Mouse (Mus musculus) kidney, postnatal 36 days (tissue): ENCODE results near the gene Col8a1.

Source experiments
- DNase-seq, 2 experiments: peaks; one replicate each; pipeline ENCODE4 v3.0.0; 2021 to 2022; ENCODE audit warnings: mixed read lengths in 2 of 2

Gene Col8a1

GRCm38 (mm10) chr16:57671637-57672036, 82.9 kb downstream of the Col8a1 start:
- DNase-seq = no peak

DNA sequence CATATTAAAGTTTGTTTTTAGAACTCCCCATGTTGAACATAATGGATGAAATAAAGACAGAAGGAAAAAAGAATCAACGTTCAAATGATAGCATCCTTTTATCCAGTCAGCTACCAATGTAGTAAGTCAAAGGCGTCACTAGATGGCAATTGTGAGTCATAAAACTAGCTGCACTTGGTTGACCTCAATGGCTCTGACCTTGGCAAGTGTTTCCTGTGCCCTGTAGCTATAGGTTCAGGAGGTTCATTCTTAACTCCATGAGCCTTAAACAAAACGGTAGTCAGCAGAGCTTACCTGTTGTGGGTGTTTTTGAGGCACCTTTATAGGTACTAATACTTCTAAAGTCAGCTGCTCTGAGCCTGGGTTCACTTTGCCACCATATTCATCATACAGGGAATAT, 85.2 kb downstream of the Col8a1 start:
- DNase-seq = peak; percentile 43 to 53

DNA sequence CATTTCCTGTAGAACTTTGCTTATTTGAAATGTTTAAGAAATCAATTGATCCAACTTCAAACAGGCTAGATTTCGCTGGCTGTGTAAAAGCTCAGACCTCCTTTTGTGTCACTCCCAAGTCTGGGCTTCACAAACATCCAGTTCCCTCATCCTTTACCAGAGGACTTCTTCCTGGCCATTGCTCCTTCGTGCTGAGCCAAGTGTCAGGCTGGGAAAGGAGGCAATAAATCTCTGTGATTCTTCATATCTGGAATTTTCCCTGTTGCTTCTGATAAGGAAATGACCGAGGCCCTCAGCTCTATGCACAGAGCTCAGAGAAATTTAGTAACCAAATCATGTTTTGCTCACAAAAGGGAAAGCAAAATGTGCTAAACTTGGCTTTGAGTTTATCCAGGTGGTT, 91.9 kb downstream of the Col8a1 start:
- DNase-seq = peak; percentile 11 to 20

GRCm38 (mm10) chr16:57649888-57650287, 104.6 kb downstream of the Col8a1 start:
- peak; percentile 61 to 66 for DNase-seq

DNA sequence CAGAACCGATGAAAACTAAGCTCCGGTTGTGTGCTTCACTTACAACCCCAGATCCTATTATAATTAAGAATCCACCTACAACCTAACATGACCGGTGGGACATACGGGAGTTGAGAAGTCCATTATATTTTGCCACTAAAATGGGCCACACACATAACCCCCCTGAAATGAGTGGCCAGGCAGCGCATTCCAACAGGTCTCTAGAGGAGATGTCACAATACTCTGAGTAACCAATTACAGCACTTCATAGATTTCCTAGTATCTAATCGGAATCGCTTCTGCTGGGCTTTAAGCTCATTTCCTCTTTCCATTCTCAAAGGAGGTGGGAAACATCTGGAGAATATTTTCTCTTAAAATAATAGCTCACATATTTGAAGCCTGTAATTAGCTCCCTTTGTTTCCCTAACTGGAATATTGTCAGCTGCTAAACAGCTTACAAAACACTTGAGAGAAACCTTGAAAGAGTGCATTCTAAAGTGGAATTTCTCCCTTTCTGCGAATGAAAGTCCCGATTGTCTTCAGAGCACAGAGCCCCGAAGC, 113.1 kb downstream of the Col8a1 start:
- no peak for DNase-seq

- DNase-seq = no peak
Measured at GRCm38 (mm10) chr16:57634766-57635165, 119.8 kb downstream of the Col8a1 start.

DNA sequence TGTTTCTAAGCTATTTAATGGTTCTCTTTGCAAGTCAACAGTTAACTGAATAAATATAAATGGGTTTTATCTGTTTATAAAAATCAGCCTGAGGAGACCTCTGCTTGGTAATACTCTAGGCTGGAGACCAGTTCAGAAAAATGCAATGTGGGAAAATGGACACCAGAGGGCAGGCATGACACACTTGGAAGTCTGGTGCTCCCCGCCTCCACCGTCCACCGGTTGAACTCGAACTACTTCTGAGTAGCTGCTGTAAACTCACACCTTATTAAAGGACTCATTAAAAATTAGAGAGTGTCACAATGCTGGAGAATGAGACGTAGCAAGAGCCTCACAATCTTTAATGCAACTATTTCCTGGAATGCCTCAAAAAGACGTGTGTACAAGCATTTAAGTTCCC, 120.3 kb downstream of the Col8a1 start:
- peak; percentile 73 to 87 for DNase-seq

GRCm38 (mm10) chr16:57611768-57612167, 142.8 kb downstream of the Col8a1 start:
- DNase-seq = peak; percentile 26 to 59

DNA sequence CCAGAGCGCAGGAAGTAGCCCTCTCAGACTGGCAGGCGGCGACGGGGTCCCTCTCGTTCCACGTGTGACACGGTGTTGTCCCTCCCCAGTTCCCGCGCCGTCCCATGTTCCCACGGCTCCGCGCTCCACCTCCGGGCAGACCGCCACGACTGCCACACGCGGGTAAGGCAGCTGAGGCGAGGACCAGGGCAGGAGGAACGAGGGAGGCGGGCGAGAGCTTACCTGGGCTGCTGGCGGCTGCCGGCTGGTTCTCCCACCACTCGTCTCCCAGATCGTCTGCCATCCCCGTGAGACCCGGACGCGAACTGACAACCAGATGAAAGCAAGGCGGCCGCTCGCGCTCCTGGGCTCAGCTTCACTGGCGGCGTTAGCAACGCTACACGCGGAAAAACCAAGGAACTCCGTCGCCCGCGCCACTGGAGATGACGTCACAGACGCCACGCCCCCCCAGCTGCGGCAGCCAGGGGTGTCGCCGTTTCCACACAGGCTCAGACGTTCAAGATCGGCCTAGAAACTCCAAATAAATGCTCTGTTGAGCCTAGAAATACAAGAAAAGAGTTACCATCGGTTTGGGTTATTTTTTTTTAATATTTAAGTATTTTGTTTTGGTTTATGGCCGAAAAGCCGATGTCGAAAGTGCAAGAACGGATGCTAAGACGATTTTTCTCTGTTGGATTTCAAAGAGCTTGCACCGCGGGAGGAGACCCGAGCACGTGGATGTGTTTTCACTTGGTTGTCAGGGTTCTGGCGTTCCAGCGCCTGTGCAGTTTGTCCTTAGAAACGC, 147.9 kb downstream of the Col8a1 start, which contains the start of gene Cmss1:
TSS of gene Cmss1 (minus strand) at position 421 of the 784 bp plus-strand sequence.
- DNase-seq = peak; percentile 78 to 91

GRCm38 (mm10) chr16:57601031-57601430, 153.5 kb downstream of the Col8a1 start:
- DNase-seq = no peak

GRCm38 (mm10) chr16:57597295-57597957, 157.1 kb downstream of the Col8a1 start:
- DNase-seq = no peak

DNA sequence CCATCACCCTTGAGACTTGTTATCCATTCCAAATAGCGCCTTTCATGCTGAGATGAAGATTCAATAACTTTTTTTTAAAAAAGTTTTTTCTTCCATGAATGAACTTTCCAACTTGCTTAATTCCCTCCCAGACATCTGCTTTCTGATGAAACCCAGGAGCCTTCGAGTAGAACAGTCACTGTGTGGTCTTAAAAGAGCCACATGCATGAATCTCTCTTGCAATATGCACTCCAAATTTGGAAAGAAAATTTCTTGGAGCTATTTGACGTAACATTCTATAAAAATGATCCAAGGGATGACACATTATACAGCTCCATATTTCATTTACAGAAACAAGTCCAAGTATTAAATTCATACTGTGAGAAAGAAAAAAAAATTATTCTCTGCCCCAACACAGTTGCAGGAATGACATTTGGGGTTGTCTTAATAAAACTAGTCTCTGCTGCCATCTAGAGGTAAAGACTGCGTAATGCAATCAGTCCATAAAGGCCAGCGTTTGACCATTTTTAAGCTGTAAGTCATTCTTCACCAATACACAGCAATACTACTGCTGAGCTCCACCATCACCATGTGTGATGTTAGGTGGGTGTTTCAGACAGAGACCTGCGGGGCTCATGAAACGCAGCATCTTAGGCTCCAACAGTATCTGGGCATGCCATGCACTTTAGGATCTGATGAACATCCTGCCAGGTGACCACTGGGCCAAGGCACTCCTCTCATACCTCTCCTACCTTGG, 160.9 kb downstream of the Col8a1 start:
- DNase-seq = peak; percentile 35 to 51

GRCm38 (mm10) chr16:57585201-57585600, 169.3 kb downstream of the Col8a1 start:
- no peak for DNase-seq

GRCm38 (mm10) chr16:57582008-57582407, 172.5 kb downstream of the Col8a1 start:
- DNase-seq = peak; percentile 41 to 69

DNA sequence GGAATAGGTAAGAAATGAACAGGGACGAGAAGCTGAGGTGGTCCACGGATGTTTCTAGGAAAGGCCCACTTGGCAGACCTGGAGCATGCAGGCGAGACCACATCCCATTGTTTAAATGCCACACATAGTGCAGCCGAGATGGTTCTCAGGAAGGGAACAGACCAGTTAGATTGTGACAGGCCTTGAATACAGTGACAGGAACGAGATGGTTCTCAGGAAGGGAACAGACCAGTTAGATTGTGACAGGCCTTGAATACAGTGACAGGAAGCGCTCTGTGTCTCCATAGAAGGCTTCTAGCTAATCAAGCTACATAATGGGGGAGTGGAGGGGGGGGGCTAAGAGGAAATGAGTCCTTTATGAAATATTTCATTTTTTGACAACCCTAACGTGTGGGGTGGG, 174.5 kb downstream of the Col8a1 start:
- DNase-seq = peak in 1 of 2 experiments; percentile 39

- DNase-seq = no peak
Measured at GRCm38 (mm10) chr16:57577519-57577918, 177.0 kb downstream of the Col8a1 start.

DNA sequence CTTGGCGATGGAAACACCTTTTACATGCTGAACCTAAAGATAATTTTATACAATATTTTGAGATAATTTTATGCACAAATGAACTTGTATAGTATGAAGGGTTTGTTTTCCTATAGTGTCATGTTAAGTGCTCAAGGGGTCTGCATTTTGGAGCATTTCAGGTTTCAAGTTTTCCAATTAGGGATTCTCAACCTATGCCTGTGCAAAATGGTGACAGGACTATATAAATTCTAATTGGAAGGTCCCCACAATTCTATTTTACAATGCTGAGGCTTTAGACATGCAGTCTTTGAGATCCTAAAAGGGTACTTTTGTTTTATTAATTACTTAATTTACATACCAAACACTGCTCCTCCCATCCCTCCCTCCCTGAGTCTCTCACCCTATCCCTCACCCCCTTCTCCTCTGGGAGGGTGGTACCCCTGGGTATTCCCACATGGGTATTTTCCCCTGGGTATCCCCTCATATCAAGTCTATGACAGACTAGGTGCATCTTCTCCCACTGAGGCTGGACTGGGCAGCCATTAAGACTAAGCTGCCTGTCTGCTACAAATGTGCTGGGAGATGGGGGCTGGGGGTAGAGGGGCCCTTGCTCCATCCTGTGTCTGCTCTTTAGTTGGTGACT, 178.7 kb downstream of the Col8a1 start:
- no peak for DNase-seq
